Mouse (Mus musculus) neural tube, embryonic 15.5 days (tissue): Measurements from ENCODE around the gene Nmt1. TPM values are rescaled to one million over a fixed set of nuclear protein-coding genes. Genes with fewer than 3 reads are reported as not detected.
A peak's percentile ranks its signal among the peaks of the same experiment; 100 is the strongest.

Experiments
- ATAC-seq: fragments of 200-750 bp; cut with Nextera tagmentation; 2 replicates; pipeline ENCODE4 v1.8.0; 2017; ENCODE audit warnings: mild to moderate bottlenecking, moderate TSS enrichment, moderate library complexity; ENCODE audit not compliant: low FRiP score
- H3K27ac ChIP-seq: fragments of 300-500 bp; sonication (generic); replicated peaks from 2 replicates; pipeline ENCODE4 v1.5.1; 2015; ENCODE audit warnings: mild to moderate bottlenecking, inconsistent platforms
- H3K27me3 ChIP-seq: fragments of 300-500 bp; sonication (generic); replicated peaks from 2 replicates; pipeline ENCODE4 v1.6.1; 2015; ENCODE audit warnings: inconsistent platforms
- H3K36me3 ChIP-seq: fragments of 300-500 bp; sonication (generic); 2 replicates; pipeline ENCODE4 v1.6.1; 2015; ENCODE audit warnings: inconsistent platforms
- H3K4me1 ChIP-seq: fragments of 300-500 bp; sonication (generic); 2 replicates; pipeline ENCODE4 v1.6.1; 2015; ENCODE audit warnings: inconsistent platforms
- H3K4me2 ChIP-seq: fragments of 300-500 bp; sonication (generic); 2 replicates; pipeline ENCODE4 v1.6.1; 2015; ENCODE audit warnings: inconsistent platforms, mild to moderate bottlenecking, moderate library complexity
- H3K4me3 ChIP-seq: fragments of 300-500 bp; sonication (generic); replicated peaks from 2 replicates; pipeline ENCODE4 v1.5.1; 2015; ENCODE audit warnings: mild to moderate bottlenecking, inconsistent platforms
- H3K9ac ChIP-seq: fragments of 300-500 bp; sonication (generic); replicated peaks from 2 replicates; pipeline ENCODE4 v1.6.1; 2015; ENCODE audit warnings: mild to moderate bottlenecking, inconsistent platforms
- H3K9me3 ChIP-seq: fragments of 300-500 bp; sonication (generic); replicated peaks from 2 replicates; pipeline ENCODE4 v1.6.1; 2016; ENCODE audit warnings: inconsistent platforms
- WGBS: fragments of 180-500 bp; shearing (Covaris S2); methylation state at CpG from one replicate; pipeline ENCODE4 v1.1.7; 2015; ENCODE audit warnings: mixed read lengths; 5-methylcytosine and 5-hydroxymethylcytosine counted together
- polyA plus RNA-seq: library from polyadenylated mRNA; unstranded; fragments of >200 nt; fragmentation: Nextera tagmentation; extraction: Ambion mirVana; gene quantifications from 2 replicates; pipeline ENCODE4 v1.2.1, GENCODE M21; 2015

The Nmt1 gene
- polyA plus RNA-seq, 1 experiment from 2014 or later = 33.8 TPM

- 90% methylated on average over 3 of the region's 3 CpGs for WGBS
- H3K9me3 ChIP-seq = no peaks in the 10 kb centered on the region
Observed at GRCm38 (mm10) chr11:103023974-103024373, 4.0 kb upstream of the Nmt1 start.

GRCm38 (mm10) chr11:103026901-103027300 lies 1.1 kb upstream of the Nmt1 start:
- no peak overlapping the region for H3K27ac ChIP-seq
- H3K4me2 ChIP-seq = peak overlapping the region; percentile 70; the same call in 1 of the 2 replicates
- ATAC-seq = no peak
- no peaks in the 10 kb centered on the region for H3K27me3 ChIP-seq
- H3K9me3 ChIP-seq = no peaks in the 10 kb centered on the region
- no peak overlapping the region for H3K9ac ChIP-seq
- no peaks in the 10 kb centered on the region for H3K36me3 ChIP-seq
- 90% methylated on average over 3 of the region's 3 CpGs for WGBS
- peaks cover 40% of the 10 kb centered on the region for H3K4me1 ChIP-seq
- no peak overlapping the region for H3K4me3 ChIP-seq

More at GRCm38 (mm10) chr11:103023974-103024373, 4.0 kb upstream of the Nmt1 start:
- Histone ChIP-seq H3K4me3 (no peak overlapping the region), H3K9ac (no peak overlapping the region), H3K4me2 (no peak overlapping the region), H3K36me3 (no peaks in the 10 kb centered on the region), H3K4me1 (peaks cover 14% of the 10 kb centered on the region), H3K27ac (no peak overlapping the region), H3K27me3 (no peaks in the 10 kb centered on the region)
- no peak for ATAC-seq

DNA sequence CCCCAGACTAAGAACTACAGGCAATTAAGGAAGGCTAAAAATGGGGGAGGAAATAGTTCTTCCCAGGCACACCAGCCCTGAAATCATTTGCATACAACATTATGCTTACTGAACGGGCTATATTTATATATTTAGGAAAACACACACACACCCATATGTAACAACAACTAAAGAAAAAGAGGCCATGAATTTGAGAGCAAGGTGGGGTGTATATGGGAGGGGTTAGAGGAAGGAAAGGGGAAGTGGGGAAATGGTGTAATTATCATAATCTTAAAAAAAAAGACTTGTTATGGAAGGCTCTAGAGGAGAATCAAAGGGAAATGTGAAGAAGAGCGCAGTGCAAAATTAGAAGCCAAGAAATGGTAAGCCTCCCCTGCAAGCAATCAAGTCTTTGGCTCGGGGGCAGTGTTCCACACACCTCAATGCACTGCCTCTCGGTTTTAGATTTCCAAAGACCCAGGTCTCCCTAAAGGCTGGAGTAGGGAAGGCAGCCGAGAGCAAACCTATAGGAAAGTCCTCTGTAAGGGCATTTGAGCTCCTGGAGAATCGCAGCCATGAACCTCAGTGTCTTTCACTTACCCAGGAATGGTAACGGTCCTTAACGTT lies 317 bp upstream of the Nmt1 start:
- Histone ChIP-seq H3K27ac (peak overlapping the region; percentile 89), H3K36me3 (no peaks in the 10 kb centered on the region; the same call in 1 of the 2 replicates), H3K9me3 (no peaks in the 10 kb centered on the region), H3K4me2 (peak overlapping the region; percentile 70), H3K4me3 (peak overlapping the region; percentile 85), H3K4me1 (peaks cover 42% of the 10 kb centered on the region), H3K9ac (peak overlapping the region; percentile 64), H3K27me3 (no peaks in the 10 kb centered on the region)
- ATAC-seq = peak; percentile 32
- WGBS = 15% methylated on average over 8 of the region's 8 CpGs

DNA sequence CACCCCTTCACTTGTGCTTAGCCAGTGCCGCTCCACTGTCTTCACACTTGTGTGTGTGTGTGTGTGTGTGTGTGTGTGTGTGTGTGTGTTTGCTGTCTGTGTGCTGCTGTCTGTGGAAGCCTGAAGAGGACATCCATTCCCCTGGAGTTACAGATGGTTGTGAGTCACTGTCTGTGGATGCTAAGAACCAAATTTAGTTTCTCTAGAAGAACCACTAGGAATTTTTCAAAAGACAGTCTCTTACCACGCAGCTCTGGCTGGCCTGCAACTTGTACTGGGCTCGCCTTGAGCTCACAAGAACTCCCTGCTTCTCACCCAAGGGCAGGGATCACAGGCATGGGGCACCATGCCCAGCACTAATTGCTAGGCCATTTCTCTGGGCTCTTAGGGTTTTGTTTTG lies 5.0 kb downstream of the Nmt1 start:
- no peak for ATAC-seq
- Histone ChIP-seq H3K9me3 (no peaks in the 10 kb centered on the region), H3K36me3 (no peaks in the 10 kb centered on the region; the same call in 1 of the 2 replicates), H3K9ac (no peak overlapping the region), H3K27me3 (no peaks in the 10 kb centered on the region), H3K27ac (no peak overlapping the region), H3K4me1 (peaks cover 33% of the 10 kb centered on the region), H3K4me3 (no peak overlapping the region), H3K4me2 (no peak overlapping the region)
- 91% methylated on average over 3 of the region's 3 CpGs for WGBS

- H3K4me3 ChIP-seq = no peak overlapping the region
- WGBS = 90% methylated on average over 6 of the region's 6 CpGs
- no peak overlapping the region for H3K9ac ChIP-seq
- no peaks in the 10 kb centered on the region; the same call in 1 of the 2 replicates for H3K36me3 ChIP-seq
- H3K27me3 ChIP-seq = no peaks in the 10 kb centered on the region
- no peak overlapping the region for H3K4me2 ChIP-seq
- peaks cover 21% of the 10 kb centered on the region for H3K4me1 ChIP-seq
- H3K9me3 ChIP-seq = no peaks in the 10 kb centered on the region
- no peak for ATAC-seq
- no peak overlapping the region for H3K27ac ChIP-seq
Observed at GRCm38 (mm10) chr11:103035007-103035406, 7.0 kb downstream of the Nmt1 start.

DNA sequence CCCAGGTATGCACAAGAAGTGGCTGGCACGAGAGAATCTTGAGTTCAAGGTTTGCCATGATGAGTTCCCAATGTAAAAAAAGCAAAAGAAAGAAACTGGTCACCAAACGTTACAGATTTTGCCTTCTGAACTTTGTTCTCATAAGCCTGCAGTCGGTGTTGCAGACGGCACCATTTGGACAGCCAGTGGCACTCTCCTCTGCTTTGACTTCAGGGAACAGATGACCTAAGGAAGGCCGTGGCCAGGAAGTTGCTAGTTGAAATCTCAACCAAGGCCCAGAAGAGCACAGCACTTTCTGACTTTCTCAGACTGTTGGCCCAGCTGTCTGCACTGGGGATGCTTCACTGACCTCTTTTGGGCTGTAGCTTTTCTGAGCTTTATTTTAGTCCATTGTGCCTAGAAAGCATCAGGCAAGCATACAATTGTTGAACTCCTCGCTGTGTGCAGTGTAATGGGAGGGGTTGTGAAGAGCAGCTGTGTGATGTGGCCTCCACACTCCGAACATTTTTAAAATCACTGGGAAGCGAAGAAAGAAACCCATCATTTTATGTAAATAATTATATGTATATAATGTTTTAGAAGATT lies 9.0 kb downstream of the Nmt1 start:
- H3K4me2 ChIP-seq = no peak overlapping the region
- H3K27ac ChIP-seq = no peak overlapping the region
- no peaks in the 10 kb centered on the region for H3K9me3 ChIP-seq
- no peak for ATAC-seq
- 93% methylated on average over 8 of the region's 8 CpGs for WGBS
- H3K27me3 ChIP-seq = no peaks in the 10 kb centered on the region
- no peak overlapping the region for H3K9ac ChIP-seq
- no peaks in the 10 kb centered on the region; the same call in 1 of the 2 replicates for H3K36me3 ChIP-seq
- 0 out of 2 replicates have a peak, but pooled peaks cover 7% of the 10 kb centered on the region for H3K4me1 ChIP-seq
- H3K4me3 ChIP-seq = no peak overlapping the region

DNA sequence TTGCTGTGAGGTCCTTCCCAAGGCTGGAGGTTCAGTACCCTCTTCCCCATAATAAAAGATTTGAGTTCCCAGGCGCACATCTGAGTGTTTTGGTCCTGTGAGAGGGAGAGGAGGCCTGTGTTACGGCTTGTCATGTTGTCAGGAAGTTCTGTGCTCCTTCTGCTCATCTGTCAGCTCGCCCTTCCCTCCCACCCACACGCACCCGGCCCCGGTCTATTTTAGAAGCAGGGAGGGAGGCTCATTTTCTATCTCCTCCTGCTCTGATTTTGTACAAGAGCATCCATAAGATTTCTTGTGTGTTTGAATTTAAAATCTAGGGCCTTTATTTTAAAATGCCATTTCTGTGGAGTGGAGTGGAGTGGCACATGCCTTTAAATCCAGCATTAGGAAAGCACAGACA lies 10.0 kb downstream of the Nmt1 start:
- no peak for ATAC-seq
- H3K27ac ChIP-seq = no peak overlapping the region
- no peak overlapping the region for H3K4me3 ChIP-seq
- peaks cover 11% of the 10 kb centered on the region; the same call in 1 of the 2 replicates for H3K4me1 ChIP-seq
- 83% methylated on average over 6 of the region's 6 CpGs for WGBS
- no peak overlapping the region for H3K4me2 ChIP-seq
- peaks cover under 1% of the 10 kb centered on the region; the same call in 1 of the 2 replicates for H3K36me3 ChIP-seq
- no peak overlapping the region for H3K9ac ChIP-seq
- no peaks in the 10 kb centered on the region for H3K9me3 ChIP-seq
- no peaks in the 10 kb centered on the region for H3K27me3 ChIP-seq

GRCm38 (mm10) chr11:103042828-103043227 lies 14.8 kb downstream of the Nmt1 start:
- WGBS = 72% methylated on average over 4 of the region's 4 CpGs

GRCm38 (mm10) chr11:103043982-103044381 lies 16.0 kb downstream of the Nmt1 start:
- H3K27ac ChIP-seq = no peak overlapping the region
- peaks cover 10% of the 10 kb centered on the region; the same call in 1 of the 2 replicates for H3K4me1 ChIP-seq
- H3K9ac ChIP-seq = no peak overlapping the region
- H3K36me3 ChIP-seq = peaks cover 43% of the 10 kb centered on the region
- no peak for ATAC-seq
- WGBS = 94% methylated on average over 3 of the region's 3 CpGs
- no peak overlapping the region for H3K4me2 ChIP-seq
- no peaks in the 10 kb centered on the region for H3K9me3 ChIP-seq
- H3K27me3 ChIP-seq = no peaks in the 10 kb centered on the region
- H3K4me3 ChIP-seq = no peak overlapping the region

More at GRCm38 (mm10) chr11:103042828-103043227, 14.8 kb downstream of the Nmt1 start:
- Histone ChIP-seq H3K27ac (no peak overlapping the region), H3K9ac (no peak overlapping the region), H3K4me3 (no peak overlapping the region), H3K9me3 (no peaks in the 10 kb centered on the region), H3K27me3 (no peaks in the 10 kb centered on the region), H3K4me2 (no peak overlapping the region), H3K4me1 (peaks cover 10% of the 10 kb centered on the region; the same call in 1 of the 2 replicates), H3K36me3 (peaks cover 43% of the 10 kb centered on the region)
- no peak for ATAC-seq

- Histone ChIP-seq H3K4me1 (peaks cover 10% of the 10 kb centered on the region; the same call in 1 of the 2 replicates), H3K9me3 (no peaks in the 10 kb centered on the region), H3K36me3 (peaks cover 58% of the 10 kb centered on the region), H3K4me3 (no peak overlapping the region), H3K9ac (no peak overlapping the region), H3K27me3 (no peaks in the 10 kb centered on the region), H3K4me2 (no peak overlapping the region), H3K27ac (no peak overlapping the region)
- no peak for ATAC-seq
- 23% methylated on average over 8 of the region's 8 CpGs for WGBS
Observed at GRCm38 (mm10) chr11:103046286-103046685, 18.3 kb downstream of the Nmt1 start.

- H3K4me2 ChIP-seq = no peak overlapping the region
- no peaks in the 10 kb centered on the region for H3K27me3 ChIP-seq
- no peak overlapping the region for H3K27ac ChIP-seq
- WGBS = 96% methylated on average over 5 of the region's 5 CpGs
- H3K9ac ChIP-seq = no peak overlapping the region
- no peaks in the 10 kb centered on the region for H3K9me3 ChIP-seq
- no peak overlapping the region for H3K4me3 ChIP-seq
- no peak for ATAC-seq
- H3K36me3 ChIP-seq = peaks cover 64% of the 10 kb centered on the region
- no peaks in the 10 kb centered on the region for H3K4me1 ChIP-seq
Observed at GRCm38 (mm10) chr11:103049611-103050010, 21.6 kb downstream of the Nmt1 start.

DNA sequence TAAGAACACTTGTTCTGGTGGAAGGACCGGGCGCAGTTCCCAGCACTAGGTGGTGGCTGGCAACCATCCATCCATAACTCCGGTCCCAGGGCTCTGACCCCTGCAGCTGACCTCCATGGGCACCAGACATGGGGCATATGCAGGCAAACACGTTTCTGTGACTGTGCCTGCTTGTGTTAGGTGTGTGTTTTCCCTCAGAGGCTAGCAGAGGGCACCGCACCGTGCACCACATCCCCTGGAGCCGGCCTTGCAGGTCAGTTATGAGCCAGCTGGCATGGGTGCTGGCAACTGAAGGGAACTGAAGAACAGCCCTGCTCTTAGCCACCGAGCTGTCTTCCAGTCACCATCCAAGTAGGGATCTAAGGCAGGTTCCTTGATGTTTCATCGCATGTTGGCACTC lies 22.2 kb downstream of the Nmt1 start:
- H3K27me3 ChIP-seq = no peaks in the 10 kb centered on the region
- H3K36me3 ChIP-seq = peaks cover 59% of the 10 kb centered on the region
- H3K4me3 ChIP-seq = no peak overlapping the region
- H3K4me2 ChIP-seq = no peak overlapping the region
- WGBS = 92% methylated on average over 9 of the region's 9 CpGs
- no peak overlapping the region for H3K27ac ChIP-seq
- H3K9me3 ChIP-seq = no peaks in the 10 kb centered on the region
- ATAC-seq = no peak
- H3K9ac ChIP-seq = no peak overlapping the region
- H3K4me1 ChIP-seq = no peaks in the 10 kb centered on the region
